ENCODE assay signal across 7 mouse cellular contexts in the genomic region with DNA sequence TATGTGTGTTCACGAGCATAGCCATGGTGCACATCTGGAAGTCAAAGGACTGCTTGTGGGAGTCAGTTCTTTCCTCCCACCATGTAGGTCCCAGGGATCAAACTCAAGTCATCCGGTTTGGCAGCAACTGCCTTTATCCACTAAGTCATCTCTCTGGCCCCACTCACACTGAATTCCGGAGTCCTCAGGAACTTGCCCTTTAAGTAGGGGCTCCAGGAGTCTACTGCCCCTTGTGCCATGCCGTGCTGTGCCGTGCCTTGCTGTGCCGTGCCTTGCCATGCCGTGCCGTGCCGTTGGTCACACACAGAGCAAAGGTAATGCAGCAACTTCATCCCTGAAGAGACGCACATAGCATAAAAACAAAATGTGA. TPM values are rescaled to one million over a fixed set of nuclear protein-coding genes. Genes with fewer than 3 reads are reported as not detected.
DNase-seq lines count a peak whose midpoint lies in the region; ATAC-seq and TF ChIP-seq lines count a peak whose summit lies in the region.

No protein-coding gene starts in this region.

- ATAC-seq in heart, embryonic 16.5 days (replicated peaks; ENCODE audit: extremely low read depth, insufficient read depth, low FRiP score), result no peak
- no peak; the same call in 1 of the 2 replicates for ATAC-seq in limb, embryonic 14.5 days (ENCODE audit: low FRiP score, low read depth)

- WGBS in heart, embryonic 16.5 days, result 26% methylated on average over 10 of the region's 10 CpGs
- WGBS in limb, embryonic 14.5 days, result 21% methylated on average over 10 of the region's 10 CpGs

- no peaks in the 10 kb centered on the region for H3K27me3 ChIP-seq in heart, embryonic 16.5 days (ENCODE audit: control insufficient read depth, insufficient read depth, low read length)
- H3K27me3 ChIP-seq in limb, embryonic 14.5 days (ENCODE audit: control insufficient read depth, insufficient read depth, low read length), result no peaks in the 10 kb centered on the region

- no peak overlapping the region for H3K27ac ChIP-seq in heart, embryonic 16.5 days (ENCODE audit: low read length)
- H3K27ac ChIP-seq in limb, embryonic 14.5 days (replicated peaks; ENCODE audit: low read depth, low read length), result no peak overlapping the region

- H3K9me3 ChIP-seq in heart, embryonic 16.5 days (replicated peaks; ENCODE audit: control insufficient read depth, low read length), result peaks cover 3% of the 10 kb centered on the region; the same call in 1 of the 2 replicates
- H3K9me3 ChIP-seq in limb, embryonic 14.5 days (ENCODE audit: control insufficient read depth, low read length), result no peaks in the 10 kb centered on the region

- peak overlapping the region; percentile 11; the same call in 1 of the 2 replicates for H3K4me3 ChIP-seq in heart, embryonic 16.5 days (ENCODE audit: low read length)
- H3K4me3 ChIP-seq in limb, embryonic 14.5 days (replicated peaks; ENCODE audit: low read length), result no peak overlapping the region

- DNase-seq in kidney, adult 9 months, result peak; percentile 22
- DNase-seq in kidney, adult 8-10 months, result no peak
- peak; percentile 58 for DNase-seq in embryo, embryonic 10.5 days (ENCODE audit: low spot score)
- no peak for DNase-seq in limb, embryonic 14.5 days (ENCODE audit: low spot score)
- DNase-seq in urinary bladder, postnatal 4 days (ENCODE audit: low spot score in 2 of 2), result no peak
- no peak for DNase-seq in cerebellum, adult 18-20 months

- peaks cover 18% of the 10 kb centered on the region for H3K4me1 ChIP-seq in heart, embryonic 16.5 days (ENCODE audit: control insufficient read depth, insufficient read depth, low read length)
- peaks cover 13% of the 10 kb centered on the region for H3K4me1 ChIP-seq in limb, embryonic 14.5 days (ENCODE audit: control insufficient read depth, insufficient read depth, low read length)

- H3K4me2 ChIP-seq in heart, embryonic 16.5 days (ENCODE audit: low read depth, low read length), result peak overlapping the region; percentile 53
- peak overlapping the region; percentile 22 for H3K4me2 ChIP-seq in limb, embryonic 14.5 days (replicated peaks; ENCODE audit: low read depth, low read length, severe bottlenecking)

- no peaks in the 10 kb centered on the region for H3K36me3 ChIP-seq in heart, embryonic 16.5 days (ENCODE audit: control insufficient read depth, insufficient read depth)
- H3K36me3 ChIP-seq in limb, embryonic 14.5 days (ENCODE audit: control insufficient read depth, insufficient read depth, low read length), result no peaks in the 10 kb centered on the region

- TF ChIP-seq POLR2A in limb, embryonic 14.5 days (IDR thresholded peaks at IDR 0.05; ENCODE audit: borderline replicate concordance, extremely low read depth, insufficient read depth, insufficient read length), result no peak

- no peak overlapping the region for H3K9ac ChIP-seq in heart, embryonic 16.5 days (ENCODE audit: low read length)
- no peak overlapping the region for H3K9ac ChIP-seq in limb, embryonic 14.5 days (ENCODE audit: low read depth, low read length, severe bottlenecking)

RNA-seq across cellular contexts. Expression of a gene that starts 15.5 kb away (rescaled TPM):
- polyA plus RNA-seq in heart, embryonic 16.5 days (2015; fragmentation: Nextera tagmentation; extraction: Ambion mirVana), result 0.29 TPM in 2 replicates
- 0.57 and 0.60 TPM in 2 replicates for polyA plus RNA-seq in limb, embryonic 14.5 days (2012; rRNA removed)
- 0.46 and 0.87 TPM in 2 replicates for polyA plus RNA-seq in limb, embryonic 14.5 days (2014; fragmentation: Nextera tagmentation; extraction: Ambion mirVana)

Comparison
In these comparisons a context has a peak if more than half of its experiments do, and no peak if none do; other contexts are left out.
1. DNase-seq: peak in kidney, adult 9 months (single experiment) and embryo, embryonic 10.5 days (single experiment); none in kidney, adult 8-10 months (0 of 2), limb, embryonic 14.5 days (single experiment), urinary bladder, postnatal 4 days (0 of 2) and cerebellum, adult 18-20 months (0 of 2).